Mouse (Mus musculus) embryonic facial prominence, embryonic 12.5 days (tissue): ENCODE data around the gene Pknox2. TPM values are rescaled to one million over a fixed set of nuclear protein-coding genes. Genes with fewer than 3 reads are reported as not detected.

Experiments
- ATAC-seq: fragments of 200-750 bp; cut with Nextera tagmentation; 2 replicates; pipeline ENCODE4 v1.8.0; 2017; ENCODE audit not compliant: insufficient number of reproducible peaks, insufficient read depth, low FRiP score, low TSS enrichment
- H3K27ac ChIP-seq: fragments of 300-500 bp; sonication (generic); 2 replicates; pipeline ENCODE4 v1.5.1; 2016; ENCODE audit warnings: mild to moderate bottlenecking
- H3K27me3 ChIP-seq: fragments of 300-500 bp; sonication (generic); 2 replicates; pipeline ENCODE4 v1.6.1; 2016; ENCODE audit warnings: mild to moderate bottlenecking, moderate library complexity
- H3K36me3 ChIP-seq: fragments of 300-500 bp; sonication (generic); 2 replicates; pipeline ENCODE4 v1.6.1; 2016; ENCODE audit warnings: mild to moderate bottlenecking
- H3K4me1 ChIP-seq: fragments of 300-500 bp; sonication (generic); 2 replicates; pipeline ENCODE4 v1.6.1; 2016
- H3K4me2 ChIP-seq: fragments of 300-500 bp; sonication (generic); replicated peaks from 2 replicates; pipeline ENCODE4 v1.6.1; 2016; ENCODE audit warnings: mild to moderate bottlenecking, moderate library complexity
- H3K4me3 ChIP-seq: fragments of 300-500 bp; sonication (generic); 2 replicates; pipeline ENCODE4 v1.5.1; 2016; ENCODE audit warnings: mild to moderate bottlenecking
- H3K9ac ChIP-seq: fragments of 300-500 bp; sonication (generic); 2 replicates; pipeline ENCODE4 v1.6.1; 2016; ENCODE audit warnings: mild to moderate bottlenecking, moderate library complexity
- H3K9me3 ChIP-seq: fragments of 300-500 bp; sonication (generic); 2 replicates; pipeline ENCODE4 v1.6.1; 2016; ENCODE audit warnings: mild to moderate bottlenecking, moderate library complexity
- WGBS: fragments of 180-500 bp; shearing (Covaris S2); methylation state at CpG from one replicate; pipeline ENCODE4 v1.1.7; 2016; 5-methylcytosine and 5-hydroxymethylcytosine counted together
- polyA plus RNA-seq: library from polyadenylated mRNA; unstranded; fragments of >200 nt; fragmentation: Nextera tagmentation; extraction: Ambion mirVana; gene quantifications from 2 replicates; pipeline ENCODE4 v1.2.1, GENCODE M21; 2016

The Pknox2 gene
- 18.8 and 20.8 TPM in 2 replicates for polyA plus RNA-seq

DNA sequence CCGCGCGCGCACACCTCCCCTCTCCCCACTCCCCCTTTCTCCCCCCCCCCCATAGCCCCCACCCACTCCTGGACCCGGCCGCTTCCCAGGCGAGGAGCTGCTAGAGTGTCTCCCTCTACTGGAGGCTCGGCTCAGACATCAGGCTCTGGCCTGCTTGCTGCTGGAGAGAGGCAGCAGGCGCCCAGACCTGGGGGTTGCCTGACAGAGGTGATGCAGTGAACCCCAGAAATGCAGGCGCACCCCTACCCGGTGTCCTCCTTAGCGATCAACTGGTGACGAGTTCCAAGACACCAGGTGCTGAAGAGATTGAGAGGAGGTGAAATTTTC is at the start of gene Pknox2:
Gene Pknox2 (minus strand): TSS at position 49 of the 327 bp plus-strand sequence.
- Histone ChIP-seq H3K36me3 (no peaks in the 10 kb centered on the region), H3K4me1 (peaks cover 24% of the 10 kb centered on the region), H3K9me3 (no peaks in the 10 kb centered on the region), H3K4me3 (peak within 1 kb of the TSS; percentile 87), H3K9ac (peak within 1 kb of the TSS; percentile 97), H3K27ac (peak within 1 kb of the TSS; percentile 99), H3K4me2 (peak within 1 kb of the TSS; percentile 84), H3K27me3 (no peaks in the 10 kb centered on the region)
- peak; percentile 82 for ATAC-seq
- 2% methylated on average over 9 of the region's 13 CpGs for WGBS

DNA sequence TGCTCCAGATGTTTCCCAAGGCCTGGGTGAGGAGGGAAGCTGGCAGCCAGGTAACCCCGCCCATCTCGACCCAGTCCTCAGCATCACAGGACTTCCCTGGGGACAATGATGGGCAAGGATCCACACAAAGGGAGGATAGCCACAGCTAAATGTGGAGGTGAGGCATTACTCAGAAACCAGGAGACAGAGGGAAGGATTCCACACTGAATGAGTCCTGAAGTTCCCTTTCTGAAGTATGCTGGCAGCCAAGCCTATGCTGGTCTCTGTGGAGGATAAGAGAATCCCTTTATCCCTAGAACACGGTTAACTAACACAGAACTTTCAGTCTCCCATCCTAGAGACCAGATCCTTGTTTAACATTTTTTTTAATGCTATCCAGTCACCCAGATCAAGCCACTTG is 40.8 kb upstream of the Pknox2 start:
- no peak overlapping the region for H3K9ac ChIP-seq
- no peak overlapping the region for H3K4me2 ChIP-seq
- no peaks in the 10 kb centered on the region; the same call in 1 of the 2 replicates for H3K9me3 ChIP-seq
- H3K4me3 ChIP-seq, result no peak overlapping the region
- 76% methylated on average over 3 of the region's 3 CpGs for WGBS
- ATAC-seq, result no peak
- no peak overlapping the region for H3K27ac ChIP-seq
- no peaks in the 10 kb centered on the region for H3K36me3 ChIP-seq
- H3K4me1 ChIP-seq, result no peaks in the 10 kb centered on the region
- no peaks in the 10 kb centered on the region for H3K27me3 ChIP-seq

GRCm38 (mm10) chr9:37187407-37187806 is 40.2 kb upstream of the Pknox2 start:
- no peak overlapping the region for H3K4me3 ChIP-seq
- H3K9ac ChIP-seq, result no peak overlapping the region
- no peak overlapping the region for H3K27ac ChIP-seq
- no peaks in the 10 kb centered on the region for H3K27me3 ChIP-seq
- H3K4me2 ChIP-seq, result no peak overlapping the region
- no peaks in the 10 kb centered on the region; the same call in 1 of the 2 replicates for H3K9me3 ChIP-seq
- no peaks in the 10 kb centered on the region for H3K4me1 ChIP-seq
- ATAC-seq, result no peak
- no peaks in the 10 kb centered on the region for H3K36me3 ChIP-seq
- 88% methylated on average over 5 of the region's 5 CpGs for WGBS

DNA sequence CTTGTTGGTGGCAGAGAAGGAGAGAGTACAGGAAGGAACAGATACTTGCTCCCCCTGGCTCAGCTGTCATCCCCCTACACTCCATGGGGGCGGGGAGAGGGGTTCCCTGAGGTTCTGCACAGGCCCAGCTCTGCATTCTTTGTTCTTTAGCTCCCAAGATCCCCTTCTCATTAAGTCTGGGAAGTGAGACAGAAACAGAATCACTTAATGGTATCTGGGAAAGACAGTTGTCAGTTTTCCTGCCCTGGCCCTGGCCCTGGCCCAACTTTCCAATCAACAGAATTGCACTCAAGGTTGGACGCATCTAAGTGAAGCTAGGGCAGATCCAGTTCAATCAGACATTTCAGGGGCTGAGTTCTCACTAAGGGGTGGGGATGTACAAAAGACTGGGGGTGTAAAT is 36.0 kb upstream of the Pknox2 start:
- no peak overlapping the region for H3K27ac ChIP-seq
- no peak for ATAC-seq
- H3K4me1 ChIP-seq, result peaks cover 7% of the 10 kb centered on the region; the same call in 1 of the 2 replicates
- H3K9me3 ChIP-seq, result no peaks in the 10 kb centered on the region
- no peaks in the 10 kb centered on the region for H3K27me3 ChIP-seq
- H3K4me2 ChIP-seq, result no peak overlapping the region
- no peaks in the 10 kb centered on the region for H3K36me3 ChIP-seq
- no peak overlapping the region for H3K9ac ChIP-seq
- 64% methylated on average over 2 of the region's 2 CpGs for WGBS
- no peak overlapping the region for H3K4me3 ChIP-seq

DNA sequence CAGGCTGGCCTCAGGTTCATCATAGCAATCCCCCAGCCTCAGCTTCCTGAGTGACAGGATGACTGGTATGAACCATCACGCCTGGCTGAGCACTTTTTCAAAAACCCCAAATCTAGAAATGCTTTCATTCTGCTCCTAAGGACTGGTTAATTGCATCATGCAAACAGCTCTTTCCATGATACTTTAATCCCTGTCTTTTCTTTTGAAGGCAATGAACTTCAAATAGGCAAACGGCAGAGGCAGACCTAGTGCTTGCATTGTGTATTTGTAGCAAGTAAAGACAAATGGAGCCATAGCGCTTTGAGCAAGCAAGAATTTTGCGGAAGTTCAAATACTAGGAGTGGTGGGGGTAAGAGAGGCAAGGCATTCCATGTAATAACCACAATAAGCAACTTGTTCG is 34.4 kb upstream of the Pknox2 start:
- H3K4me1 ChIP-seq, result peaks cover 19% of the 10 kb centered on the region
- no peak overlapping the region for H3K4me2 ChIP-seq
- H3K9ac ChIP-seq, result no peak overlapping the region
- no peak for ATAC-seq
- H3K27ac ChIP-seq, result no peak overlapping the region
- H3K4me3 ChIP-seq, result no peak overlapping the region
- H3K9me3 ChIP-seq, result no peaks in the 10 kb centered on the region
- no peaks in the 10 kb centered on the region for H3K27me3 ChIP-seq
- no peaks in the 10 kb centered on the region for H3K36me3 ChIP-seq
- 70% methylated on average over 5 of the region's 5 CpGs for WGBS

DNA sequence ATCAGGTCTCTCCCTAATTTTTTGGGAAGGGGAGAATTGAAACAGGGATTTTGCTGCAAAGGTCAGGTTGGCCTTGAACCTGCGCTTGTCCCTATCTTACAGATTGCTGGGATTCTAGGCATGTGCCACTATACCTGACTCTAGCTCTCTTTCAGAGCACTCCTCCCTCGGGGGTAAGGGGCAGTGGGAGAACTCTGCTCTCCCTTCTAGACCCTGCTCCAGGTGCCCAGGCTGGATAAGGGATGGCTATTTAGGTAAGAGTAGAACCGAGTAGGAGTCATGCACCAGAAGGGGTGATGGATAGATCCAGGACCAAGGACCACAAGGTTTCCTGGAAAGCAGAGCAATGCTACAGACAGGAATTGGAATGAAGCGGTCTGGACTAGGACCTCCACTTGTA is 32.4 kb upstream of the Pknox2 start:
- ATAC-seq, result no peak
- H3K4me2 ChIP-seq, result no peak overlapping the region

GRCm38 (mm10) chr9:37178911-37179310 is 31.7 kb upstream of the Pknox2 start:
- Histone ChIP-seq H3K9ac (no peak overlapping the region), H3K9me3 (no peaks in the 10 kb centered on the region), H3K4me2 (no peak overlapping the region), H3K27ac (no peak overlapping the region), H3K27me3 (no peaks in the 10 kb centered on the region), H3K36me3 (no peaks in the 10 kb centered on the region), H3K4me3 (no peak overlapping the region), H3K4me1 (peaks cover 25% of the 10 kb centered on the region)
- 35% methylated on average over 4 of the region's 4 CpGs for WGBS
- ATAC-seq, result no peak

More for the DNA sequence above, 32.4 kb upstream of the Pknox2 start:
- Histone ChIP-seq H3K4me3 (no peak overlapping the region), H3K9ac (no peak overlapping the region), H3K27ac (no peak overlapping the region), H3K9me3 (no peaks in the 10 kb centered on the region), H3K36me3 (no peaks in the 10 kb centered on the region), H3K4me1 (peaks cover 21% of the 10 kb centered on the region), H3K27me3 (no peaks in the 10 kb centered on the region)
- WGBS, result 86% methylated on average over 4 of the region's 4 CpGs

DNA sequence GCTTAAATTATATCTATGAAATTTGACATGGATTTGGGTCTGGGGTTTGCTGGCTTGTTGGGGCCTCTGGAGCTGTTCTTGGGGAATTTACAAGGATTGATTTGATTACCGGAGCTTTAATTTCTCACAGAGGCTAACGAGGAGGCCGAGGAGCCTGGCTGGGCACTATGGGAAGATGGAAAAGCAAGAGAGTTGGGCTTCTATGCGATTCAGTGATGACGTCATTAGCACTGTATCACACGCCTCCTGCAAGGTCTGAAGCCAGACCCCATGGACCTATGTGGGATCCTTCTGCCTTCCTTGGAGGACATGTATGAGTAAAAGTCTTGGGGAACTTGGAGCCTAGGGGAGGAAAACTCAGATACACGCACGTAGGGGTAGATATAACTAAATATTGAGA is 30.3 kb upstream of the Pknox2 start:
- ATAC-seq, result no peak
- peak overlapping the region; percentile 43; the same call in 1 of the 2 replicates for H3K27ac ChIP-seq
- H3K4me1 ChIP-seq, result peaks cover 33% of the 10 kb centered on the region

GRCm38 (mm10) chr9:37177107-37177506 is 29.9 kb upstream of the Pknox2 start:
- Histone ChIP-seq H3K4me3 (no peak overlapping the region), H3K9ac (no peak overlapping the region), H3K27me3 (no peaks in the 10 kb centered on the region), H3K36me3 (no peaks in the 10 kb centered on the region), H3K4me1 (peaks cover 33% of the 10 kb centered on the region), H3K4me2 (no peak overlapping the region), H3K9me3 (no peaks in the 10 kb centered on the region), H3K27ac (0 out of 2 replicates have a peak overlapping the region, but pooled peaks have one; percentile 43)
- ATAC-seq, result no peak
- 0% methylated on average over 5 of the region's 5 CpGs for WGBS

More for the DNA sequence above, 30.3 kb upstream of the Pknox2 start:
- Histone ChIP-seq H3K4me2 (no peak overlapping the region), H3K9ac (no peak overlapping the region), H3K4me3 (no peak overlapping the region), H3K9me3 (no peaks in the 10 kb centered on the region), H3K27me3 (no peaks in the 10 kb centered on the region), H3K36me3 (no peaks in the 10 kb centered on the region)
- 37% methylated on average over 8 of the region's 8 CpGs for WGBS

GRCm38 (mm10) chr9:37176002-37176401 is 28.8 kb upstream of the Pknox2 start:
- 75% methylated on average over 3 of the region's 3 CpGs for WGBS
- H3K9ac ChIP-seq, result no peak overlapping the region
- no peaks in the 10 kb centered on the region for H3K9me3 ChIP-seq
- H3K4me2 ChIP-seq, result no peak overlapping the region
- H3K4me3 ChIP-seq, result no peak overlapping the region
- no peaks in the 10 kb centered on the region for H3K27me3 ChIP-seq
- H3K36me3 ChIP-seq, result no peaks in the 10 kb centered on the region
- peaks cover 33% of the 10 kb centered on the region for H3K4me1 ChIP-seq
- no peak for ATAC-seq
- no peak overlapping the region for H3K27ac ChIP-seq

DNA sequence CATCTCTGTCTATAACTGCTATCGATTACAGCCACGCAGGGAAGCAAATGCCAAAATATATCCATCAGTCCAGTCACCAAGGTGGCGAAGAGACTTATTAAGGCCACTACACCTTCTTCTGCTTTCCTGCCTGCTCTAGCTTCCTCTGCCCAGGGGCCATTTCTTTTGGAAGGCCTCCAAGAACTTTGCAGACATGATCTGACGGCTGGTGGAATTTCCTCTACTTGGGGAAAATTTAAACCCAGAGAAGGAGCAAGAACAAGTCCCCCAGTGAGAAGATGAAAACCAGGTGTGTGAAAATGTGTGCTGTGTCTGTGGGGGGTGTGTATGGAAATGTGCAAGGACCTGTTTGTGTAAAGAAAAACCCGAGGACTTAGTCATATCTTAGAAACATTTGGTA is 26.2 kb upstream of the Pknox2 start:
- Histone ChIP-seq H3K27me3 (no peaks in the 10 kb centered on the region), H3K9ac (no peak overlapping the region), H3K27ac (peak overlapping the region; percentile 52), H3K4me1 (peaks cover 26% of the 10 kb centered on the region), H3K36me3 (no peaks in the 10 kb centered on the region), H3K9me3 (no peaks in the 10 kb centered on the region), H3K4me3 (no peak overlapping the region), H3K4me2 (no peak overlapping the region)
- 27% methylated on average over 5 of the region's 5 CpGs for WGBS
- no peak for ATAC-seq

- Histone ChIP-seq H3K4me2 (no peak overlapping the region), H3K9ac (no peak overlapping the region), H3K27me3 (no peaks in the 10 kb centered on the region), H3K36me3 (no peaks in the 10 kb centered on the region), H3K27ac (no peak overlapping the region), H3K9me3 (no peaks in the 10 kb centered on the region), H3K4me3 (no peak overlapping the region), H3K4me1 (no peaks in the 10 kb centered on the region)
- no peak for ATAC-seq
- WGBS, result 71% methylated on average over 2 of the region's 2 CpGs
These were observed 19.7 kb upstream of the Pknox2 start for GRCm38 (mm10) chr9:37166899-37167298.

- ATAC-seq, result no peak
- H3K9ac ChIP-seq, result no peak overlapping the region
- no peaks in the 10 kb centered on the region for H3K9me3 ChIP-seq
- WGBS, result 82% methylated on average over 2 of the region's 2 CpGs
- H3K4me1 ChIP-seq, result no peaks in the 10 kb centered on the region
- H3K4me2 ChIP-seq, result no peak overlapping the region
- no peaks in the 10 kb centered on the region for H3K27me3 ChIP-seq
- no peaks in the 10 kb centered on the region for H3K36me3 ChIP-seq
- no peak overlapping the region for H3K27ac ChIP-seq
- H3K4me3 ChIP-seq, result no peak overlapping the region
These were observed 13.5 kb upstream of the Pknox2 start for GRCm38 (mm10) chr9:37160686-37161085.
